Mouse (Mus musculus) embryonic facial prominence, embryonic 15.5 days (tissue): ENCODE measurements around the gene Krtap1-5. TPM values are rescaled to one million over a fixed set of nuclear protein-coding genes. Genes with fewer than 3 reads are reported as not detected.
"Not testable (repeated sequence)": the region's sequence is repeated elsewhere in the genome, so short reads cannot be mapped to it uniquely, and the experiment has no call there.

Experiments used
- ATAC-seq: fragments of 200-750 bp; cut with Nextera tagmentation; 2 replicates; pipeline ENCODE4 v1.8.0; 2017; ENCODE audit warnings: low read depth, moderate TSS enrichment; ENCODE audit not compliant: insufficient number of reproducible peaks, low FRiP score, low TSS enrichment
- H3K27ac ChIP-seq: fragments of 300-500 bp; sonication (generic); replicated peaks from 2 replicates; pipeline ENCODE4 v1.5.1; 2015; ENCODE audit warnings: mild to moderate bottlenecking, inconsistent platforms
- H3K27me3 ChIP-seq: fragments of 300-500 bp; sonication (generic); 2 replicates; pipeline ENCODE4 v1.6.1; 2015; ENCODE audit warnings: inconsistent platforms
- H3K36me3 ChIP-seq: fragments of 300-500 bp; sonication (generic); 2 replicates; pipeline ENCODE4 v1.6.1; 2015; ENCODE audit warnings: mild to moderate bottlenecking, inconsistent platforms
- H3K4me1 ChIP-seq: fragments of 300-500 bp; sonication (generic); 2 replicates; pipeline ENCODE4 v1.6.1; 2015; ENCODE audit warnings: inconsistent platforms
- H3K4me2 ChIP-seq: fragments of 300-500 bp; sonication (generic); replicated peaks from 2 replicates; pipeline ENCODE4 v1.6.1; 2015; ENCODE audit warnings: mild to moderate bottlenecking, inconsistent platforms
- H3K4me3 ChIP-seq: fragments of 300-500 bp; sonication (generic); replicated peaks from 2 replicates; pipeline ENCODE4 v1.5.1; 2015; ENCODE audit warnings: mild to moderate bottlenecking, inconsistent platforms
- H3K9ac ChIP-seq: fragments of 300-500 bp; sonication (generic); 2 replicates; pipeline ENCODE4 v1.6.1; 2015; ENCODE audit warnings: inconsistent platforms
- H3K9me3 ChIP-seq: fragments of 300-500 bp; sonication (generic); replicated peaks from 2 replicates; pipeline ENCODE4 v1.6.1; 2016; ENCODE audit warnings: inconsistent platforms
- WGBS: fragments of 180-500 bp; shearing (Covaris S2); methylation state at CpG from one replicate; pipeline ENCODE4 v1.1.7; 2015; 5-methylcytosine and 5-hydroxymethylcytosine counted together
- polyA plus RNA-seq: library from polyadenylated mRNA; unstranded; fragments of >200 nt; fragmentation: Nextera tagmentation; extraction: Ambion mirVana; gene quantifications from 2 replicates; pipeline ENCODE4 v1.2.1, GENCODE M21; 2015

Krtap1-5 gene
- polyA plus RNA-seq: 3.7 and 5.9 TPM in 2 replicates

- Histone ChIP-seq H3K9me3 (no peaks in the 10 kb centered on the region), H3K27me3 (no peaks in the 10 kb centered on the region), H3K9ac (no peak within 1 kb of the TSS), H3K4me1 (no peaks in the 10 kb centered on the region), H3K27ac (no peak within 1 kb of the TSS), H3K4me3 (no peak within 1 kb of the TSS), H3K36me3 (no peaks in the 10 kb centered on the region), H3K4me2 (no peak within 1 kb of the TSS)
- 77% methylated on average over 6 of the region's 6 CpGs for WGBS
- no peak for ATAC-seq
Measured at GRCm38 (mm10) chr11:99580636-99581035, at the start of gene Krtap1-5. Gene Krtap1-5 (minus strand): TSS chr11:99581016.

GRCm38 (mm10) chr11:99628138-99628537 lies 47.3 kb upstream of the Krtap1-5 start, which contains the start of gene Krtap4-1:
Gene Krtap4-1 (minus strand): TSS chr11:99628238.
- no peak within 1 kb of the TSS for H3K4me3 ChIP-seq
- H3K4me2 ChIP-seq: no peak within 1 kb of the TSS
- WGBS: 69% methylated on average over 4 of the region's 4 CpGs
- no peak within 1 kb of the TSS for H3K27ac ChIP-seq
- no peaks in the 10 kb centered on the region for H3K4me1 ChIP-seq
- no peak for ATAC-seq
- no peak within 1 kb of the TSS for H3K9ac ChIP-seq
- no peaks in the 10 kb centered on the region for H3K27me3 ChIP-seq
- no peaks in the 10 kb centered on the region for H3K36me3 ChIP-seq
- no peaks in the 10 kb centered on the region for H3K9me3 ChIP-seq

GRCm38 (mm10) chr11:99620335-99620734 lies 39.5 kb upstream of the Krtap1-5 start, which contains the start of gene Gm11562:
Gene Gm11562 (minus strand): TSS chr11:99620435.
- no peak for ATAC-seq
- WGBS: 63% methylated on average over 2 of the region's 2 CpGs
- H3K4me2 ChIP-seq: no peak within 1 kb of the TSS

GRCm38 (mm10) chr11:99614796-99615363 lies 34.1 kb upstream of the Krtap1-5 start, which contains the start of gene Krtap2-4:
Gene Krtap2-4 (minus strand): TSS chr11:99614846.
- Histone ChIP-seq H3K36me3 (no peaks in the 10 kb centered on the region), H3K4me1 (no peaks in the 10 kb centered on the region), H3K27ac (no peak within 1 kb of the TSS), H3K4me2 (no peak within 1 kb of the TSS), H3K9me3 (no peaks in the 10 kb centered on the region), H3K4me3 (no peak within 1 kb of the TSS), H3K9ac (no peak within 1 kb of the TSS), H3K27me3 (no peaks in the 10 kb centered on the region)
- no peak for ATAC-seq
- 64% methylated on average over 3 of the region's 3 CpGs for WGBS

More at GRCm38 (mm10) chr11:99620335-99620734, 39.5 kb upstream of the Krtap1-5 start, which contains the start of gene Gm11562:
- Histone ChIP-seq H3K4me3 (no peak within 1 kb of the TSS), H3K27me3 (no peaks in the 10 kb centered on the region), H3K27ac (no peak within 1 kb of the TSS), H3K9me3 (no peaks in the 10 kb centered on the region), H3K9ac (no peak within 1 kb of the TSS), H3K4me1 (no peaks in the 10 kb centered on the region), H3K36me3 (no peaks in the 10 kb centered on the region)

GRCm38 (mm10) chr11:99610089-99610488 lies 29.3 kb upstream of the Krtap1-5 start, which contains the start of gene Gm11937:
Gene Gm11937 (minus strand): TSS chr11:99610189.
- not testable (repeated sequence) for H3K9ac ChIP-seq, H3K4me3 ChIP-seq, H3K4me2 ChIP-seq, H3K27me3 ChIP-seq, H3K36me3 ChIP-seq, ATAC-seq, H3K4me1 ChIP-seq, H3K27ac ChIP-seq, H3K9me3 ChIP-seq
- WGBS: 64% methylated on average over 1 of the region's 2 CpGs

GRCm38 (mm10) chr11:99609126-99609525 lies 28.3 kb upstream of the Krtap1-5 start:
- WGBS: 52% methylated on average over 1 of the region's 1 CpGs
- H3K9me3 ChIP-seq: no peaks in the 10 kb centered on the region
- no peak for ATAC-seq
- H3K4me1 ChIP-seq: no peaks in the 10 kb centered on the region
- no peak overlapping the region for H3K4me2 ChIP-seq
- H3K27me3 ChIP-seq: no peaks in the 10 kb centered on the region
- no peak overlapping the region for H3K27ac ChIP-seq
- no peak overlapping the region for H3K4me3 ChIP-seq
- H3K36me3 ChIP-seq: no peaks in the 10 kb centered on the region
- no peak overlapping the region for H3K9ac ChIP-seq

GRCm38 (mm10) chr11:99603208-99603607 lies 22.4 kb upstream of the Krtap1-5 start, which contains the start of gene Gm11938:
Gene Gm11938 (minus strand): TSS chr11:99603308.
- 76% methylated on average over 1 of the region's 1 CpGs for WGBS
- H3K27ac ChIP-seq, ATAC-seq, H3K4me3 ChIP-seq, H3K36me3 ChIP-seq, H3K27me3 ChIP-seq, H3K9me3 ChIP-seq, H3K4me1 ChIP-seq, H3K9ac ChIP-seq, H3K4me2 ChIP-seq: not testable (repeated sequence)

GRCm38 (mm10) chr11:99597742-99598141 lies 16.9 kb upstream of the Krtap1-5 start, which contains the start of gene Krtap9-3:
Gene Krtap9-3 (minus strand): TSS chr11:99598105.
- H3K4me1 ChIP-seq, H3K27ac ChIP-seq, H3K27me3 ChIP-seq, H3K36me3 ChIP-seq, H3K9me3 ChIP-seq, H3K4me3 ChIP-seq, H3K4me2 ChIP-seq, H3K9ac ChIP-seq, ATAC-seq: not testable (repeated sequence)
- 77% methylated on average over 6 of the region's 6 CpGs for WGBS

GRCm38 (mm10) chr11:99590981-99591380 lies 10.2 kb upstream of the Krtap1-5 start, which contains the start of gene Krtap1-3:
Gene Krtap1-3 (minus strand): TSS chr11:99591339.
- no peak for ATAC-seq
- H3K36me3 ChIP-seq: no peaks in the 10 kb centered on the region
- no peaks in the 10 kb centered on the region for H3K27me3 ChIP-seq
- no peak within 1 kb of the TSS for H3K9ac ChIP-seq
- no peak within 1 kb of the TSS for H3K4me2 ChIP-seq
- no peak within 1 kb of the TSS for H3K4me3 ChIP-seq
- WGBS: 72% methylated on average over 6 of the region's 6 CpGs
- no peaks in the 10 kb centered on the region for H3K9me3 ChIP-seq
- H3K4me1 ChIP-seq: no peaks in the 10 kb centered on the region
- H3K27ac ChIP-seq: no peak within 1 kb of the TSS

- Histone ChIP-seq H3K9me3 (no peaks in the 10 kb centered on the region), H3K4me3 (no peak overlapping the region), H3K27ac (no peak overlapping the region), H3K4me1 (no peaks in the 10 kb centered on the region), H3K27me3 (no peaks in the 10 kb centered on the region), H3K36me3 (no peaks in the 10 kb centered on the region), H3K4me2 (no peak overlapping the region), H3K9ac (no peak overlapping the region)
- WGBS: 83% methylated on average over 7 of the region's 7 CpGs
- ATAC-seq: no peak
Measured at GRCm38 (mm10) chr11:99585096-99585495, 4.3 kb upstream of the Krtap1-5 start.

- WGBS: 55% methylated on average over 5 of the region's 5 CpGs
- no peaks in the 10 kb centered on the region for H3K36me3 ChIP-seq
- H3K4me3 ChIP-seq: no peak within 1 kb of the TSS
Measured at GRCm38 (mm10) chr11:99583245-99583704, 2.5 kb upstream of the Krtap1-5 start, which contains the start of gene Krtap1-4. Gene Krtap1-4 (minus strand): TSS chr11:99583654.

More at GRCm38 (mm10) chr11:99583245-99583704, 2.5 kb upstream of the Krtap1-5 start, which contains the start of gene Krtap1-4:
- H3K27me3 ChIP-seq: no peaks in the 10 kb centered on the region
- no peaks in the 10 kb centered on the region for H3K9me3 ChIP-seq
- no peak for ATAC-seq
- H3K9ac ChIP-seq: no peak within 1 kb of the TSS
- H3K27ac ChIP-seq: no peak within 1 kb of the TSS
- no peaks in the 10 kb centered on the region for H3K4me1 ChIP-seq
- no peak within 1 kb of the TSS for H3K4me2 ChIP-seq
